Comparison of ENCODE assay signal across 10 mouse cellular contexts in the genomic region with DNA sequence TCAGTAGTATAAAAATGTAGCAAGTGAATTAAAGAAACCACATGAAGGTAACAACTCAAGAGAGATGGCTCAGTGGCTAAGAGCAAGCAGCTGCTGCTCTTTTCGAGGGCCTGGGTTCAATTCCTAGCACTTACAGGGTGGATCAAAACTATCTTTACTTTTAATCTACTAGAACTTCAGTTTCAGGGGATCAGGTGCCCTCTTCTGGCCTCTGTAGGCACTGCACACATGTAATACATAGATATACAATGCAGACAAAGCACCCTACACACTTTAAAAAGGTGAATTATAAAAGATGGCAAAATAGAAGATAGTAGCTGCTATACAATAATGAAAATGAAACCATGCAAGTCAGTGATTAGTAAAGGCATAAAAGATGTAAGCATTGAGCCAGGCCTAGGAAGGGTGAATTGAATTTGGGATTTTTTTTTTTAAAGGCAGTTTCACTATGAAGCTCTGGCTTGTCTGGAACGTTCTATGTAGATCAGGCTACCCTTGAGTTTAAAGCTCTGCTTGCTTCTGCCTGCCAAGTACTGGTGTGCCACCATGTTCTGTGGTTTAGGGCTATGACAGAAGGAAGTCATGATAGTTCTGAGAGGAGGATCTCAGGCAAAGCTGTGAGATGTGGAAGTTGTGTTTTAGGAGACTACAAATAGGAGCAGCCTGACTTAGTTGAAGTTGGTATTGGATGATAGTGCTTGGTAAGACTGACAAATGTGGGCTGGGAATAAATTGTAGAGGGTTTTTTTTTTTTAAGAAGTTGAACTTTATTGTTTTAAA. TPM values are rescaled to one million over a fixed set of nuclear protein-coding genes. Genes with fewer than 3 reads are reported as not detected.
A peak's percentile ranks its signal among the peaks of the same experiment; 100 is the strongest.
DNase-seq lines count a peak whose midpoint lies in the region; ATAC-seq and TF ChIP-seq lines count a peak whose summit lies in the region.
"Had no signal": no experiment of that assay in that cellular context is flagged by ENCODE, and none has a peak within 500 bp of the region (broad histone marks: within the 10 kb centered on the region; RNA-seq: fewer than 3 reads in every experiment).

No protein-coding gene starts in this region.

- no peaks in the 10 kb centered on the region; the same call in 1 of the 2 replicates for H3K36me3 ChIP-seq in limb, embryonic 11.5 days (ENCODE audit: control insufficient read depth, insufficient read depth, low read length)
- H3K36me3 ChIP-seq in limb, embryonic 10.5 days = peaks cover 59% of the 10 kb centered on the region
- no peaks in the 10 kb centered on the region; the same call in none of the 2 replicates for H3K36me3 ChIP-seq in limb, embryonic 14.5 days (ENCODE audit: control insufficient read depth, insufficient read depth, low read length)
- H3K36me3 ChIP-seq: embryonic facial prominence, embryonic 15.5 days had no signal

- WGBS in limb, embryonic 11.5 days = 92% methylated on average over 2 of the region's 2 CpGs
- WGBS in limb, embryonic 10.5 days = 91% methylated on average over 2 of the region's 2 CpGs
- 78% methylated on average over 2 of the region's 2 CpGs for WGBS in limb, embryonic 14.5 days

- peak; percentile 38 to 61 for DNase-seq in cerebellum, postnatal 14 days
- no peak for DNase-seq in cerebellum, adult 8-10 months
- DNase-seq in limb, embryonic 11.5 days (ENCODE audit: low spot score) = peak; percentile 34
- DNase-seq in limb, embryonic 10.5 days (ENCODE audit: low spot score) = no peak
- DNase-seq in limb, embryonic 14.5 days (ENCODE audit: low spot score) = peak; percentile 45
- DNase-seq in thymus, postnatal 36 days = peak; percentile 37 to 48
- DNase-seq in gastrocnemius, adult 8-10 months (ENCODE audit: low spot score in 2 of 2) = no peak

- no peak overlapping the region for H3K4me3 ChIP-seq in limb, embryonic 11.5 days (ENCODE audit: low read depth, low read length)
- no peak overlapping the region for H3K4me3 ChIP-seq in limb, embryonic 10.5 days
- no peak overlapping the region for H3K4me3 ChIP-seq in limb, embryonic 14.5 days (replicated peaks; ENCODE audit: low read length)
- H3K4me3 ChIP-seq: embryonic facial prominence, embryonic 15.5 days; myocyte had no signal

- H3K27ac ChIP-seq in limb, embryonic 11.5 days (replicated peaks; ENCODE audit: low read depth, low read length) = no peak overlapping the region
- H3K27ac ChIP-seq in limb, embryonic 10.5 days = no peak overlapping the region
- no peak overlapping the region for H3K27ac ChIP-seq in limb, embryonic 14.5 days (replicated peaks; ENCODE audit: low read depth, low read length)
- H3K27ac ChIP-seq: embryonic facial prominence, embryonic 15.5 days had no signal

- H3K4me1 ChIP-seq in limb, embryonic 11.5 days (ENCODE audit: control insufficient read depth, insufficient read depth, low read length) = no peaks in the 10 kb centered on the region
- no peaks in the 10 kb centered on the region for H3K4me1 ChIP-seq in limb, embryonic 10.5 days
- no peaks in the 10 kb centered on the region for H3K4me1 ChIP-seq in limb, embryonic 14.5 days (ENCODE audit: control insufficient read depth, insufficient read depth, low read length)
- H3K4me1 ChIP-seq: embryonic facial prominence, embryonic 15.5 days had no signal

- H3K9ac ChIP-seq in limb, embryonic 11.5 days (ENCODE audit: low read length) = no peak overlapping the region
- H3K9ac ChIP-seq in limb, embryonic 14.5 days (ENCODE audit: low read depth, low read length, severe bottlenecking) = no peak overlapping the region
- H3K9ac ChIP-seq: embryonic facial prominence, embryonic 15.5 days had no signal

- H3K27me3 ChIP-seq in limb, embryonic 11.5 days (ENCODE audit: control insufficient read depth, insufficient read depth, low read length) = no peaks in the 10 kb centered on the region
- H3K27me3 ChIP-seq in limb, embryonic 10.5 days (ENCODE audit: low read depth, poor library complexity, severe bottlenecking) = peaks cover 4% of the 10 kb centered on the region; the same call in 1 of the 2 replicates
- no peaks in the 10 kb centered on the region for H3K27me3 ChIP-seq in limb, embryonic 14.5 days (ENCODE audit: control insufficient read depth, insufficient read depth, low read length)
- H3K27me3 ChIP-seq: embryonic facial prominence, embryonic 15.5 days had no signal

- H3K9me3 ChIP-seq in limb, embryonic 11.5 days (ENCODE audit: control insufficient read depth, low read length) = no peaks in the 10 kb centered on the region
- no peaks in the 10 kb centered on the region for H3K9me3 ChIP-seq in limb, embryonic 10.5 days (replicated peaks)
- H3K9me3 ChIP-seq in limb, embryonic 14.5 days (ENCODE audit: control insufficient read depth, low read length) = no peaks in the 10 kb centered on the region
- H3K9me3 ChIP-seq: embryonic facial prominence, embryonic 15.5 days had no signal

- TF ChIP-seq POLR2A in limb, embryonic 14.5 days (IDR thresholded peaks at IDR 0.05; ENCODE audit: borderline replicate concordance, extremely low read depth, insufficient read depth, insufficient read length) = no peak

- no peak overlapping the region for H3K4me2 ChIP-seq in limb, embryonic 11.5 days (ENCODE audit: low read depth, severe bottlenecking)
- H3K4me2 ChIP-seq in limb, embryonic 14.5 days (replicated peaks; ENCODE audit: low read depth, low read length, severe bottlenecking) = no peak overlapping the region
- H3K4me2 ChIP-seq: embryonic facial prominence, embryonic 15.5 days had no signal

- no peak for ATAC-seq in limb, embryonic 11.5 days (ENCODE audit: insufficient number of reproducible peaks, low FRiP score, low TSS enrichment, low read depth)
- ATAC-seq in activated CD4-positive, CD25-positive, alpha-beta regulatory T cell, adult 4 months = peak; percentile 82
- no peak for ATAC-seq in limb, embryonic 14.5 days (ENCODE audit: low FRiP score, low read depth)

RNA-seq across cellular contexts. Expression of gene Cenpi, which starts 11.5 kb away (rescaled TPM):
- polyA plus RNA-seq in limb, embryonic 11.5 days (2014; fragmentation: Nextera tagmentation; extraction: Ambion mirVana) = 36.4 and 37.9 TPM in 2 replicates
- polyA plus RNA-seq in limb, embryonic 10.5 days (2016; fragmentation: Nextera tagmentation; extraction: Ambion mirVana) = 32.4 and 35.5 TPM in 2 replicates
- 1 to 10 TPM; 6.1 to 6.2 TPM for polyA plus RNA-seq in activated CD4-positive, CD25-positive, alpha-beta regulatory T cell, adult 4 months (2017; shearing (Covaris generic))
- polyA plus RNA-seq in limb, embryonic 14.5 days (2012; rRNA removed) = 17.2 and 18.6 TPM in 2 replicates
- polyA plus RNA-seq in limb, embryonic 14.5 days (2014; fragmentation: Nextera tagmentation; extraction: Ambion mirVana) = 29.4 and 31.9 TPM in 2 replicates
- under 1 TPM in 2 of 4 experiments, not detected in 2; 0.16 to 0.17 TPM for total RNA-seq in gastrocnemius, adult 8-10 months (2022)

RNA-seq across cellular contexts. Expression of gene Tmem35a, which starts 24.3 kb away (rescaled TPM):
- polyA plus RNA-seq in limb, embryonic 11.5 days (2014; fragmentation: Nextera tagmentation; extraction: Ambion mirVana) = 6.5 and 7.3 TPM in 2 replicates
- polyA plus RNA-seq in limb, embryonic 10.5 days (2016; fragmentation: Nextera tagmentation; extraction: Ambion mirVana) = 1.8 and 3.3 TPM in 2 replicates
- not detected for polyA plus RNA-seq in activated CD4-positive, CD25-positive, alpha-beta regulatory T cell, adult 4 months (2017; shearing (Covaris generic))
- 9.2 and 9.8 TPM in 2 replicates for polyA plus RNA-seq in limb, embryonic 14.5 days (2012; rRNA removed)
- polyA plus RNA-seq in limb, embryonic 14.5 days (2014; fragmentation: Nextera tagmentation; extraction: Ambion mirVana) = 7.4 and 9.6 TPM in 2 replicates
- under 1 TPM in 1 of 4 experiments, not detected in 3; 0.17 TPM for total RNA-seq in gastrocnemius, adult 8-10 months (2022)

RNA-seq across cellular contexts. Expression of gene Trmt2b, which starts 42.6 kb away (rescaled TPM):
- 11.6 and 11.8 TPM in 2 replicates for polyA plus RNA-seq in limb, embryonic 11.5 days (2014; fragmentation: Nextera tagmentation; extraction: Ambion mirVana)
- polyA plus RNA-seq in limb, embryonic 10.5 days (2016; fragmentation: Nextera tagmentation; extraction: Ambion mirVana) = 7.5 and 9.8 TPM in 2 replicates
- 10 to 100 TPM; 21.7 to 23.1 TPM for polyA plus RNA-seq in activated CD4-positive, CD25-positive, alpha-beta regulatory T cell, adult 4 months (2017; shearing (Covaris generic))
- polyA plus RNA-seq in limb, embryonic 14.5 days (2012; rRNA removed) = 11.2 and 11.3 TPM in 2 replicates
- polyA plus RNA-seq in limb, embryonic 14.5 days (2014; fragmentation: Nextera tagmentation; extraction: Ambion mirVana) = 16.3 and 18.2 TPM in 2 replicates
- 10 to 100 TPM in 2 of 4 experiments, 1 to 10 TPM in 2; 8.5 to 13.4 (median 11.0) TPM for total RNA-seq in gastrocnemius, adult 8-10 months (2022)

Comparison
In these comparisons a context has a peak if more than half of its experiments do, and no peak if none do; other contexts are left out.
1. DNase-seq: peak in cerebellum, postnatal 14 days (2 of 2), limb, embryonic 11.5 days (single experiment), limb, embryonic 14.5 days (single experiment) and thymus, postnatal 36 days (2 of 2); none in cerebellum, adult 8-10 months (single experiment), limb, embryonic 10.5 days (single experiment) and gastrocnemius, adult 8-10 months (0 of 2).